Mouse (Mus musculus): ENCODE data around the gene Oprl1.

- TF ChIP-seq CTCF (IDR thresholded peaks at IDR 0.05; ENCODE audit: low read depth, low read length) (no peak), POLR2A (IDR thresholded peaks at IDR 0.05; ENCODE audit: extremely low read depth, insufficient read depth, low read length) (no peak)
Observed at GRCm38 (mm10) chr2:181759041-181759440, 44.2 kb downstream of the Oprl1 start.
